Mouse (Mus musculus): ENCODE data around the gene Il1rl2.

- no peak for TF ChIP-seq CTCF (IDR thresholded peaks at IDR 0.05; ENCODE audit: control insufficient read depth, insufficient read depth, insufficient replicate concordance, low read depth, low read length)
- TF ChIP-seq POLR2A (IDR thresholded peaks at IDR 0.05; ENCODE audit: control insufficient read depth, low read depth, low read length): no peak
Observed at GRCm38 (mm10) chr1:40409882-40410281, 85.5 kb downstream of the Il1rl2 start.
